Mouse (Mus musculus) mature B cell (primary cell): ENCODE results near the gene Snapc5.

Experiments
- in situ Hi-C: fragments of 300-500 bp; cut with MboI; formaldehyde crosslinking; loops from 2 replicates; pipeline ENCODE4 v1.14.3; 2019

Gene Snapc5

DNA sequence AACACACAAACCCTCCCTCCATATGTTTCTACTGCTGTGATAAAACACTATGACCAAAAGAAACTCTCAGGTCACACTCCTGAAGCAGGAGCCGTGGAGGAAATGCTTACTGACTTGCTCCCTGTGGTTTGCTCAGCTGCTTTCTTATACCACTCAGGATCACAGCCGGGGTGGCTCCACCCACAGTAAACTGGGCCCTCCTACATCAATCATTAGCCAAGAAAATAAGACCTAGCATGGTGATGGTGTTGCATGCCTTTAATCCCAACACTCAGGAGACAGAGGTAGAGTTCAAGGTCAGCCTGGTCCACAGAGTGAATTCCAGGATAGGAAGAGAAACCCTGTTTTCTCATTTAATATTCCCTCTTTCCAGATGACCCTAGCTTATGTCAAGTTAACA is 20.8 kb downstream of the Snapc5 start:
- in situ Hi-C loops = no loop called here

GRCm38 (mm10) chr9:64202331-64202730 is 23.3 kb downstream of the Snapc5 start:
- in situ Hi-C loops = no loop called here

DNA sequence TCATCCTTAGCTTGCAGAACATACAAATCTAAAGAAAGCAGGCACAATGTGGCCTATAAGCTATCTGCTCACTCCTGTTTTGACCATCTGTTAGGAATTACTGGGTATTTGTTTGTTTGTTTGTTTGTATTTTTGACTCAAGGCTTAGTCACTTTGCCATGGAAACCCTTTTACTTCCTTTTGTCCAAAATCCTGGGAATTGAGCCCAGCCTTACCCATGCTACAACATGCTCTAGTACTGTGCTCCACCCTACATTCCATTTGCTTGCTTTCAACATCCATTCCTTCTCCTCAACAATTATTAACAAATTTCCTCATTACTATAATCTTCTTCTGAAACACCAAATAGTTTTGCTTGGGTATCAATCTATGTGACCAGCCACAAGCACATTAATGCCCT is 23.8 kb downstream of the Snapc5 start:
- in situ Hi-C loops = no loop called here

- in situ Hi-C loops = no loop called here
Measured at GRCm38 (mm10) chr9:64207509-64208084, 28.5 kb downstream of the Snapc5 start.

DNA sequence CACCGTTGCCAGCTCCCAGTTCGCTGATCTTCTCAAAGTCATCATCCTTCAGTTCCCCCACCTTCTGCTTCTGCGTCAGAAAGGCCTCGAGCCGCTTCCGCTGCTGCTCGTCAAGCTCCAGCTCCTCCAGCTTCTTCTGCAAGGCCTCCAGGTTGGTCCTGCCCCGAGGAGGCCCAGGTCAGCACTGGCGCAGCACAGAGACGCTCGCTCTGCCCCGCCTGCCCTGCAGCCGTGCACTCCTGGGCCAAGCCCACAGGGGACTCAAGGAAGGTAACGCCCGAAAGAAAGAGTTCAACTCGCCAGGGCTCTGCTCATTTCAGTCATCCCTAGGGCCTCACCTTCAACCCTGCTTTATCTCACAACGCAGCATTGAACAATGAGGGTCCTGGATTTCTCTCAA is 35.4 kb downstream of the Snapc5 start:
- in situ Hi-C loops = no loop called here

DNA sequence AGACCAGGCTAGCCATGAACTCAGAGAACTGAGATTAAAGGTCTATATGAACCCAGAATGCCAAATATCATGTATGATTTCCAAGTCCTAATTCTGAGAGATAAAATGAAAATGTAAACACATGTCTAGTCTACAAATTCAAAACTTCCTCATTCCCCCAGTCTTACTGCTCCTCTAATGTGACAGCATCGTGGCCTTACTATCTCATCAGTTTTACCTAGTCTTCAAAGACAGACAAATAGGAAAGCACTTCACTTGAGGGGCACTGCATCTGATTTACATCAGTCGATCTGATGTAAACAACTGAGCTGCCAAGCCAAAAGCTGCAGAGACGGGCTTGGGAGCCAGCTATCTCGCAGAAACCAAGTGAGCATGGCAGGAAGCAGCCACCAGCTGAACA is 37.0 kb downstream of the Snapc5 start:
- in situ Hi-C loops = no loop called here

- in situ Hi-C loops = no loop called here
Measured at GRCm38 (mm10) chr9:64216641-64217040, 37.6 kb downstream of the Snapc5 start.

- in situ Hi-C loops = no loop called here
Measured at GRCm38 (mm10) chr9:64217887-64218286, 38.8 kb downstream of the Snapc5 start.

- in situ Hi-C loops = no loop called here
Measured at GRCm38 (mm10) chr9:64219305-64219704, 40.2 kb downstream of the Snapc5 start.

DNA sequence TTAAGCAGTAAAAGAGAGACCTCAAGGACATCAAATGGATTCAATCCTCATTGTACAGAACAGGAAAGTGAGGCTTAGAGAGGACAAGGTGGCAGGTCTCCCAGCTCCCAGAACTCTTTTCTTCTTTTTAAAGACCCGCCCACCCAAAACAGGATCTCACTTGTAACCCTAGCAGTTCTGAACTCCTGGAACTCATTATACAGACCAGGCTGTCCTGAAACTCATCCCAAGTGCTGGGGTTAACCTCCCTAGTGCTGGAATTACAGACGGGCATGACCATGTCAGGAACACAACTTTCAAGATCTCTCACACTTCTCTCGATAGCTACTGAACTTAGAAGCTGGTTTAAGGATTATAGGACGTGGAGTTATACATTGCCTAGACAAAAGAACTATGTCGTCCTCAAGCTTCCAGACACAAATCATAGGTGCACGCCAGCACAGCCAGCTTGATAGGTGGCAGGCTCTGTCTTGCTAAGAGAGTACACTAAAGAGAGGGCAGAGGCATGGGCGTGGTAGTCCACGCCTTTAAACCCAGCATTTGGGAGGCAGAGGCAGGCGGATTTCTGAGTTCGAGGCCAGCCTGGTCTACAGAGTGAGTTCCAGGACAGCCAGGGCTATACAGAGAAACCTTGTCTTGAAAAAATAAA is 40.8 kb downstream of the Snapc5 start:
- in situ Hi-C loops = no loop called here

- in situ Hi-C loops = no loop called here
Measured at GRCm38 (mm10) chr9:64220603-64221002, 41.5 kb downstream of the Snapc5 start.

- in situ Hi-C loops = no loop called here
Measured at GRCm38 (mm10) chr9:64221480-64221879, 42.4 kb downstream of the Snapc5 start.

DNA sequence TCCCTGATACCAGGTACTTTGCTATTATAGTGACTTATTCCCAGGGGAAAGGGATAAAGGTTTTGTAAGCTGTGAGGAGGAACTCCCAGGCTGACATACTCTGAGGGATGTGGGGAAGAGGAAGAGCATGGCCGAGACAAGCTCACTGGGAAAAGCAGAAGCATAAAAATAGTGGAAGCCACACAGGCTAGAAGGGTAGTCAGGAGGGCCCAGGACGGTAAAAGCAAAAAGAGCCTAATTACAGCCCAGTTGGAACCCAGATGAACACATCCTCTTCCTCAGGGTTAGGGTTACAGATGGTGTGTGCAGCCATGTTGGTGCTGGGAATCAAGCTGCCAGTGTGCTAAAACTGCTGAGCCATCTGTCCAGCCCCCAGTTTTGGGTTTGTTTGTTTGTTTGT is 43.0 kb downstream of the Snapc5 start:
- in situ Hi-C loops = no loop called here

DNA sequence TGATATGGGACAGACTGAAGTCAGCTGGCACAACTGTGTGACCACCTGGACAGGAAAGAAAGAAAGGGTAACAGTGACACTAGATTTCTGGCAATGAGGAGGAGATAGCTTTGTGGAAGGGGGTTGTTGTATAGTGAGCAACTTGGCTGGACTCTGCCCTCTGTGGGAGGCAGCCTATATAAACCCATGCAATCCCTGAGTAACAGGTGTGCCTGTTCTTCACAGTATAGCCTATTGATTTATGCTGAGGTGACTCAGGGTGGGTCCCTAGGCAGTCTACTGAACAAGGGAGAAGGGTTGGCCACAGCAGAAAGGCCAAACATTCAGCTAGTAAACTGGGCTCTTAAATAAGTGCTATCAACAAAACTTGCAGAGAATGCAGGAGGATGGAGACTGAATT is 46.7 kb downstream of the Snapc5 start:
- in situ Hi-C loops = no loop called here

DNA sequence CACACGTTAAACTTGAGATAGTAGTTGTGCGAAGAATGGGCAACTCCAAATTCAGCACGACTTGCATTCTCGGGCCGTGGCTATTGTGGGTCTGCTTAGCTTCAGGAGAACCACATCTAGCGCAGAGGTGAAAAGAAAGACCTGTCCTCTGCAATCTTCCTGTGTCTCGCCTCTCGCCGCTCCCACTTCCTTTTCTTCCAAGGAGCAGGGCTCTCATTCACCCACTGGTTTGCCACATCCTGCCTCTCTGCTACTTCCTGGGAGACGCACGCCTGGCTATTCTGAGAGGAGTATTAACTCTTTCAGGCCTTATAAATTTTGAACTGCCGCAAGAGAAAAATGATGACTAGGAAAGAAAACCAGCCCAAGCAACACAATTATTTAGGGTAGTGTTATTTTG is 48.7 kb downstream of the Snapc5 start:
- in situ Hi-C loops = no loop called here

DNA sequence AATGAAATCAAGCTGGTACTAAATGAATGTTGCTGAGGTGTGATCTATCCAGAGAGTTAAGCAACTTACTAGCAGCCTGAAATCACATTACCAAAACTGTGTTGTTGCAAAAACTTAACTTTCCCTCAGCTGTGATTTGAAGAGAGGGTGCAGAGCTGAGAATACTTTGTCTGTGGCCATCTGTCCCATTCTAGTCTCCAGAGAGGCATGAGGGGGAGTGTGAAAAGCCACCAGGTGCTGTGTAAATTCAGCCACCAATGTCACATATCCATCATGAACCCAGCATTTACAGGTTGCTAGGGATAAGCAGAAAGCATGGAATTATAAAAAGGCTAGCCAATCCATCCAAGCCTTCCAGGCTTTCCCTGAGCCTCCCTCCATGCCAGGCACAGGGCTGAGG is 49.9 kb downstream of the Snapc5 start:
- in situ Hi-C loops = no loop called here

GRCm38 (mm10) chr9:64231171-64231570 is 52.1 kb downstream of the Snapc5 start:
- in situ Hi-C loops = no loop called here

GRCm38 (mm10) chr9:64231674-64232073 is 52.6 kb downstream of the Snapc5 start:
- in situ Hi-C loops = no loop called here

- in situ Hi-C loops = no loop called here
Measured at GRCm38 (mm10) chr9:64232257-64232957, 53.3 kb downstream of the Snapc5 start.
